Mouse (Mus musculus): Measurements from ENCODE around the gene Stk40.

DNA sequence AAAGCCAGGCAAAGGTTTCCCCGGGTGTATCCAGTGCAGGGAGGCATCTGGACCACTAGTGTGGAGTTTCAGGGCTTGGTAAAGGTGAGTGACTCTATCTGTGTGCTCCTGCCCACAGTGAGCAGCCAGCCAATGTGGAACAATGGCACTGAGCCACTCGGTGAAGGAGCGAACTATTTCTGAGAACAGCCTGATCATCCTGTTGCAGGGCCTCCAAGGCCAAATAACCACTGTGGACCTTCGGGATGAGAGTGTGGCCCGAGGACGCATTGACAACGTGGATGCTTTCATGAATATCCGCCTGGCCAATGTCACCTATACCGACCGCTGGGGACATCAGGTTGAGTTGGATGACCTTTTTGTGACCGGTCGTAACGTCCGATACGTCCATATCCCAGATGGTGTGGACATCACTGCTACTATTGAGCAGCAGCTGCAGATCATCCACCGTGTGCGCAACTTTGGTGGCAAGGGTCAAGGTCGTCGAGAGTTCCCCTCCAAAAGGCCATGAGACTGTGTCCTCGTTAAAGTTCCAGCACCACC lies 6.0 kb upstream of the Stk40 start:
- TF ChIP-seq POLR2A (IDR thresholded peaks at IDR 0.05; ENCODE audit: insufficient read depth, low read length) (no peak), EP300 (IDR thresholded peaks at IDR 0.05; ENCODE audit: insufficient read depth, low read depth, low read length) (no peak)

Data from ES-Bruce4 (cell line).